Mouse (Mus musculus): Measurements from ENCODE around the gene Hdgfl3. TPM values are rescaled to one million over a fixed set of nuclear protein-coding genes. Genes with fewer than 3 reads are reported as not detected.

Hdgfl3 gene
- total and polyA plus RNA-seq, 3 experiments, result 0.26 TPM; not detected in 2

DNA sequence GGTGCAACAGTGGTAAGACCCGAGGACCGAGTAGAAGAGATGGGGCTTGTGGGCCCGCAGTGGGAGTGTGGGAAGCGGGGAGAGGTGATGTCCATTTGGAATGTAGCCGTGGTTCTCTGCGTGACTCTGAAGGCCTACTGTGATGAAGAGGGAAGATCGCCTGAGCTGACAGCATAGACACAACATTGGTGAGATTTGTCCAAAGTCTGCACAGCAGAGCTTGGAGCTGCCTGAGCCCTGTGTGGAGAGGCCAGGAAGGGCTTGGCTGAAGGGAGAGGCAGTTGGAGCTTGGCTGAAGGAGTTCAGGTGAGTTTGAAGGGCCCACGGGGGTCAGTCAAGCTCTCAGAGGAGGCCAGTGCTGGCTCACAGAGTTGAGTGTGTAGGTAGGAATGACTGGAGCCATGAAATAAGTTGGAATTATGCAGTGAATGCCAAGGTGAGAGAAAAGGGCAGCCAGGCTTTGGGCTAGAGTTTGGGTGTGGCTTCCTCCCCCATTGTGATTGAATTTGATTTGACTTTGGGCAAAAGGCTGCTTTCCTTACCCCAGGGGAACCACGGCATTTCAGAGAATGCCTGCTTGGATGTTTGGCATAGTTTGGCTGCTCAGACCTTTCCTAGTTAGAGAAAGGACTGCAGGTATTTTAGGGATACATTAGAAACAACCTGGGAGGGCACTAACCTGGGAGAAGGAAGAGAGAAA is 66.9 kb downstream of the Hdgfl3 start:
- Histone ChIP-seq H3K4me3 (ENCODE audit: control insufficient read depth in 1 of 2, insufficient read depth in 1 of 2, low read depth in 2 of 2, low read length in 2 of 2) (no peak overlapping the region), H3K4me1 (ENCODE audit: control insufficient read depth in 1 of 2, insufficient read depth in 2 of 2, low read length in 2 of 2) (peaks cover 0 to 10% of the 10 kb centered on the region in 2 experiments; a peak in 1 of 4 replicates), H3K79me2 (ENCODE audit: control insufficient read depth, insufficient read depth, low read length, poor library complexity) (no peaks in the 10 kb centered on the region), H3K27me3 (ENCODE audit: control insufficient read depth in 1 of 2, insufficient read depth in 2 of 2, low read length in 2 of 2) (no peaks in the 10 kb centered on the region), H3K27ac (ENCODE audit: control insufficient read depth, low read depth, low read length) (no peak overlapping the region), H3K9ac (ENCODE audit: control insufficient read depth, low read depth, low read length, poor library complexity, severe bottlenecking) (no peak overlapping the region), H3K36me3 (ENCODE audit: control insufficient read depth in 1 of 2, insufficient read depth in 2 of 2, low read length in 2 of 2) (no peaks in the 10 kb centered on the region), H3K9me3 (replicated peaks; ENCODE audit: insufficient read depth, low read length) (no peaks in the 10 kb centered on the region)
- no peak for TF ChIP-seq MAZ (IDR thresholded peaks at IDR 0.05; ENCODE audit: low read depth, low read length)
- no peak for TF ChIP-seq HCFC1 (IDR thresholded peaks at IDR 0.05; ENCODE audit: low read depth, low read length)
- TF ChIP-seq MAX (IDR thresholded peaks at IDR 0.05; ENCODE audit: low read length), result no peak
- TF ChIP-seq MYB (IDR thresholded peaks at IDR 0.05; ENCODE audit: low read depth, low read length), result no peak
- TF ChIP-seq ZMIZ1 (IDR thresholded peaks at IDR 0.05; ENCODE audit: low read depth, low read length), result no peak
- TF ChIP-seq NELFE (IDR thresholded peaks at IDR 0.05; ENCODE audit: low read depth, low read length), result no peak
- TF ChIP-seq ZKSCAN1 (IDR thresholded peaks at IDR 0.05; ENCODE audit: low read depth, low read length), result no peak
- no peak for TF ChIP-seq SIN3A (IDR thresholded peaks at IDR 0.05; ENCODE audit: low read length)
- no peak for TF ChIP-seq MXI1 (IDR thresholded peaks at IDR 0.05; ENCODE audit: low read depth, low read length)
- no peak for DNase-seq (ENCODE audit: low read depth, low spot score)

DNA sequence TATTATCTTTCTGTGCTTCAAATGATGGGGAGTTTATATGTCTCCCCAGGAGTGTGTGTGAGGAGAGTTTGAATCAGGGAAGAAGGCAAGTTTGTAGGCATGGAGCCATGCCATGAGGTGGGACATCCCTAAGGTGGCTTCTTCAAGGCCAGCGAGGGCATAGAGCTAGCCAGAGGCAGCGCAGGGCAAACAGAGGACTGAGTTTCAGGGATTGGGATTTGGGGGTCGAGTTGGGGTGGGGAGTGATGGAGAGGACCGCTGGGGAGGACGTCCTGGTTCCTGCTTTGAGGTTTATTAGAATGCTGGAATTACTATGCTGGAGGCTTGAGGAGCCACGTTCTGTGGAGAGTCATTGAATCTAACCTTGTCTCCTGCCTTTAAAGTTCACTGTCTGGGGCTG is 68.3 kb downstream of the Hdgfl3 start:
- H3K9me3 ChIP-seq (replicated peaks; ENCODE audit: insufficient read depth, low read length), result no peaks in the 10 kb centered on the region
- H3K9ac ChIP-seq (ENCODE audit: control insufficient read depth, low read depth, low read length, poor library complexity, severe bottlenecking), result no peak overlapping the region
- no peaks in the 10 kb centered on the region for H3K79me2 ChIP-seq (ENCODE audit: control insufficient read depth, insufficient read depth, low read length, poor library complexity)
- H3K27ac ChIP-seq (ENCODE audit: control insufficient read depth, low read depth, low read length), result no peak overlapping the region
- TF ChIP-seq USF2 (IDR thresholded peaks at IDR 0.05; ENCODE audit: borderline replicate concordance in 1 of 2, insufficient read depth in 1 of 2, low read depth in 1 of 2, low read length in 2 of 2) (no peak), NRF1 (IDR thresholded peaks at IDR 0.05; ENCODE audit: insufficient read depth, low read depth, low read length, poor library complexity, severe bottlenecking) (no peak), CTCF (IDR thresholded peaks at IDR 0.05 in 2 of 3, conservative IDR thresholded peaks at IDR 0.05 in 1 of 3; ENCODE audit: control insufficient read depth in 1 of 3, insufficient read depth in 1 of 3, low read depth in 2 of 3, low read length in 3 of 3, poor library complexity in 1 of 3, severe bottlenecking in 1 of 3) (no peak), SIN3A (IDR thresholded peaks at IDR 0.05; ENCODE audit: low read length) (no peak), UBTF (IDR thresholded peaks at IDR 0.05; ENCODE audit: borderline replicate concordance, insufficient read depth, low read depth, low read length) (no peak), ZMIZ1 (IDR thresholded peaks at IDR 0.05; ENCODE audit: low read depth, low read length) (no peak)
- no peaks in the 10 kb centered on the region for H3K36me3 ChIP-seq (ENCODE audit: control insufficient read depth in 1 of 2, insufficient read depth in 2 of 2, low read length in 2 of 2)
- DNase-seq (ENCODE audit: low read depth, low spot score), result no peak
- no peak overlapping the region for H3K4me3 ChIP-seq (ENCODE audit: control insufficient read depth in 1 of 2, insufficient read depth in 1 of 2, low read depth in 2 of 2, low read length in 2 of 2)
- peaks cover 0 to 13% of the 10 kb centered on the region in 2 experiments; a peak in 2 of 4 replicates for H3K4me1 ChIP-seq (ENCODE audit: control insufficient read depth in 1 of 2, insufficient read depth in 2 of 2, low read length in 2 of 2)
- H3K27me3 ChIP-seq (ENCODE audit: control insufficient read depth in 1 of 2, insufficient read depth in 2 of 2, low read length in 2 of 2), result no peaks in the 10 kb centered on the region

Data from MEL (cell line).